Mouse (Mus musculus): Measurements from ENCODE around the gene Otop2.

Gene Otop2

DNA sequence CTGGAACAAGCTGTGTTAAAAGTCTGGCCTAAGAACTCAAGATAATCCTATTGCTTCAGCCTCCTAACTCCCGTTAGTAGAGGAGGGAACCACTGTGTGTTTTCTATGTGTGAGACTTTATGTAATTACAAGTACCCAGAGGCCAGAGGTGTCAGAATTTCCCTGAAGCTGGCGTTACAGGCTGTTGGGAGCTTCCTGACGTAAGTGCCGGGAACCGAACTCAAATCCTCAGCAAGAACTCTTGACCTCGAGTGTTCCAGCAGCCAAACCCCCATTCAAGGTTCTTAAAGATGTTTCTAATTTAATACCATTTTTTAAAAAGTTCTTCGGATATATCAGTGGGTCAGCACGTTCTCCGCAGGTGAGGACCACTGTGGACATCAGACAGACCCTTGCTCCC is 74.3 kb downstream of the Otop2 start:
- DNase-seq (ENCODE audit: low read depth, low spot score), result no peak

All from brain, embryonic 18.5 days (tissue).